Mouse (Mus musculus) left cerebral cortex, postnatal 4 days (tissue): Measurements from ENCODE around the gene Gtf2f2. TPM values are rescaled to one million over a fixed set of nuclear protein-coding genes. Genes with fewer than 3 reads are reported as not detected.
"Not testable (repeated sequence)": the region's sequence is repeated elsewhere in the genome, so short reads cannot be mapped to it uniquely, and the experiment has no call there.

Experiments used
- DNase-seq: peaks from one replicate; pipeline ENCODE4 v3.0.0-alpha.2; 2022
- intact Hi-C: fragments of 180-260 bp; cut with DNase I; formaldehyde crosslinking; loops from one replicate; pipeline ENCODE4 v1.15.1; 2025
- total RNA-seq, 2 experiments: library from RNA; stranded (reverse); gene quantifications; 2 replicates each; pipeline ENCODE4 v1.2.3; 2021

The Gtf2f2 gene
- total RNA-seq, 2 experiments from 2014 or later, result 33.8 to 38.3 TPM

DNA sequence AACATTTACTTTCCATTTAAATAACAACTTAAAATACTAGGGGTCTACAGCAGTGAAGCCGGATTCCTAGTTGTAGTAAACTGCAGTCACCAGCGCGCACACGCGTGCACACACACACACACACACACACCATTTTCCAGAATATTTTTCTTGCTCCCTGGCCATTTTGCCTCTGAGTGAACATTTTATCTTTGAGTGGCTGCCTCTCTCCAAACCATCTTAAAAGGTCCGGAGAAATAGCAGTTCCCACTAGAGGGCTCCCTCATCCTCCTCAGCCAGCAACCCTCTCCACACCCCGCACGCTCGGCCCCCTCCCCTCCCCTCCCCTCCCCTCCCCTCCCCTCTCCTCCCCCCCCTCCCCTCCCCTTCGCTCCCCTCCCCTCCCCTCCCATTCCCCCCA, 140.0 kb downstream of the Gtf2f2 start:
- DNase-seq, result peak; percentile 59

DNA sequence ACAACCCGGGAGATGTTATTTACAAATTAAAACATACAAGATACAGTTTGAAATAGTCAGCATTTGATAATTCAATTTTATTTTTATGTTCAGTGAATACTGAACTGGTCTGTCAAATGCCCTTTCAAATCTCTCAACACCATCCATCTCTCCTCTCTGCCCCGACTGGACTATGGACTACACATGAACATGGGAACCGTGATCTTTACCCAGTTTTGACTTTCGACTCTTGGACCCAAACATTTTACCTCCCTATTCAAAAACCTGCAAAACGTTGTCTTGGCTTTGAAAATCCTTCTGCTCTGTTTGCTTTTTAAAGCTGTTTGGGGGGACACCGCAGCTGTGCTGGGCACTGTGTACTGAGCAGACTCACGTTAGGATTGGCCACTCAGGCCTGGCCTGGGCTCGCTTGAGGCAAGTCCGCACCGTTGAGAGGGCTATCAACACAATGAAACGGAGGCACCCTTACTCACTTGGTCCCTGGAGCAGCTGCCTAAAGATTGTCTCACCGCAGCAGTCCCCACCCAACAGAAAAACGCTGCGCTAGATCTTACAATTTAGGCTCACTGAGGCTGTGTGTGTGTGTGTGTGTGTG, 140.8 kb downstream of the Gtf2f2 start:
- intact Hi-C loops, result loop anchor here (10.0 kb wide), 1 partner anchor 95 kb away; no protein-coding TSS in a partner anchor
- no peak for DNase-seq

More for the DNA sequence above, 140.0 kb downstream of the Gtf2f2 start:
- intact Hi-C loops, result loop anchor here (10.0 kb wide), 1 partner anchor 94 kb away; no protein-coding TSS in a partner anchor

DNA sequence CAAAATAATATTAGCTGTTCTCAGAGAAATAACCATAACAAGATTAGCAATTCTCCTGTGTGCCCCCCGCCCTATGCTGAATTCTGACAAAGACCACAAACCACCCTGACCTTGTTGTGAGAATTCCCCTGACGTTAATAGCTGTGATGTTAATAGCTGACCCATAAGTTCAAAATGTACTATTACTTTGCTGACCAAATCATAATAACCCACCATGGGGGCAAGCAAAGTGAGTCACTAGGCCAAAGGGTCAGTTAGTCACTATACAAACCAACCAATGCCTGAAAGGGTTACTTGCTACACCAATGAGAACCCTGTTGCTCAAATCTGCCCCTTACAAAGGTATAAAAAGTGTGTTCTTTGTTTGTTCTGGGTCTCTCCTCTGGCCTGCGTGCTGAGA, 142.6 kb downstream of the Gtf2f2 start:
- intact Hi-C loops, DNase-seq: not testable (repeated sequence)

DNA sequence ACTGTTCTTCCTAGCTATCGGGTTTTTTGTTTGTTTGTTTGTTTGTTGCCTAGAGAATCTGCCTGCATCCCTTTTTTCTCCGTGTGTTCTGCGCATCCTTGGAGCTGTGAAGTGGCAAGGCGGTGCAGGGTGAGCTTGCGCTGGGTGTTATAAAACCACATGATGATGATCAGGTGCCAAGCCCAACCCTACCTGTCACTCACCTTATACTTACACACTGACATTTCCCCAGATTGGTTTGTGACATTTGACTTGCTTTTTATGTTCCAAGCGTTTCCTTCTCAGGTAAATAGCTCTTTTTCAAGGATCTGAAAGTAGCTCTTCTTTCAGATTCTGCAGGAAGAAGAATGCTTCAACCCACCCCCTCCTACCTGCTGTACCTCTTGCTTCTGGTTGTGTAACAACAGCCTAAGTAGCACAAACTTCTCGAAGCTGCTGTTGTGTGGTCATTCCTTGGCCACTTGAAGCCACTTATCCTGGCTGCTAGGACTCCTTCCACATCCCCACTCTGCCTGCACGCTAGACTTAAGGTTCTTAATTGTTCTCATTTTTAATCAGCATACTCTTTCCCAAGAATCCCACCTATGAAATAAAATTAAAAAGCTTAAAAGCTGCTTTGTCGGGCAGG, 143.8 kb downstream of the Gtf2f2 start:
- no peak for DNase-seq
- intact Hi-C loops, result no loop called here

DNA sequence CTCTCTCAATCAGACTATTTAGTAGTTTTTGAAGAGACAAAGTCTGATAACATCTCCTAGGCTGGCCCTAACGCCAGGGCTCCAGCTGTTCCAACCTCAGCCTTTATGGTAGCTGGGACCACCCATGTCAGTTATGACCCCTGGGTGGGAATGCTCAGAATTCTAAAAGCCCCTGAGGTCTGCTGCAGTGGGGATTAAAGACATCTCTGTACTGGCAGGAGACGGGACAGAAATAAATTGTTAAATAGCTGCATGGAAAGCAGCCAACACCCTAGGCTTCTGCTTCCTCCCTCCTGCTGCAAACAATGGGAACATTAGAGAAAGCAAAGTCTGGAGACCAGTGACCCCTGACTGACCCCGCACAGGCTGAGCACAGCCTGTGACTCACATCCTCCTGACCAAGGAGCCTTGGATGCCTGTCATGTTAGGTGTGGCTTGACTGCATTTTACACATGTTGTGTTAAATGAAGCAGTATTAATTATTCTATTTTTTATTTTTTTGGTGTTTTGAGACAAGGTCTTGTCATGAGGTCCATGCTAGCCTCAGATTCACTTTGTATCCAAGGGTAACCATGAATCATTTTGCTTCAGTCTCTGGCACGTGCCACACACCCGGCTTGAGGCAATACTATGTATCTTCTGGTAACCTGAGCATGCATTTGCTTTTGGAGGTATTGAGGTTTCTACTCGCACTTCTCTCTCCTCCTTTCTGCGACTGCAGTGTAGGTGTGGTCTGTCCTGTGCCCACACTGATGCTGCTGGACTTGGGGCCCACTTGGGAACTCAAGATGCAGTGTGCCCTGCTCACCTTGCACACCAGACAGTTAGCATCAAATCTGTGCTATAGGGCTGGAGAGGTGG, 146.9 kb downstream of the Gtf2f2 start:
- intact Hi-C loops, result no loop called here
- no peak for DNase-seq

DNA sequence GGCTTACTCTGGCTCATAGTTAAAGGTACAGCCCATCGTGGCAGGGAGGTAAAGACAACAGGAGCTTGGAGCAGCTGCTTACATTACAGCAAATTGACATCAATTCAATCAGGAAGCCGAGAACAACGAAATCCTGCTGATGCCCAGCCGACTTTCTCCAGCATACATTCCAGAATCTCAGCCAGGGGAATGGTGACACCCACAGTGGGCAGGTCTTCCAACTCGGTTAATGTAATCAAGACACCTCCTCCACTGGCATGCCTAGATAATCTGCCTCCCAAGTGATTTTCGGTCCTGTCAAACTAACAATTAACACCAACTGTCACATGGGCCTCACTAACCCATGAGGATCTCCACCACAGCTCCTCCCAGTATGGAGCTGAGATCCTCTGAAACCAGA, 148.0 kb downstream of the Gtf2f2 start:
- intact Hi-C loops, result no loop called here
- DNase-seq, result no peak

DNA sequence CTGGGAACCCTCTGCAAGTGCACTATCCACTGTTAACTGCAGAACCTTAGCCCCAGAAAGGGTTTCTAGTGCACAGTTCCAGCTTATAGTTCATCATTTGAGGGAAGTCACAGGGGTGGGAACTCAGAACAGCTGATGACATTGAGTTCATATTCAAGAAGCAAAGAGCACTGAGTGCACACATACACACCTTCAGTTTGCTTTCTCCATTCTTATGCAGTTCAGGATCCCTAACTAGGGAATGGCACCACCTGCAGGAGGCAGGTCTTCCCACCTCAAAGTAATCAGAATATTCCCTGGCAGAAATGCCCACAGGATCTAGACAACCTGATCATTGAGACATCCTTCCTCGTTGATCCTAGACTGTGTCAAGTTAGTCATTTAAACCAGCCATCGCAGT, 151.0 kb downstream of the Gtf2f2 start:
- no peak for DNase-seq
- intact Hi-C loops, result no loop called here

DNA sequence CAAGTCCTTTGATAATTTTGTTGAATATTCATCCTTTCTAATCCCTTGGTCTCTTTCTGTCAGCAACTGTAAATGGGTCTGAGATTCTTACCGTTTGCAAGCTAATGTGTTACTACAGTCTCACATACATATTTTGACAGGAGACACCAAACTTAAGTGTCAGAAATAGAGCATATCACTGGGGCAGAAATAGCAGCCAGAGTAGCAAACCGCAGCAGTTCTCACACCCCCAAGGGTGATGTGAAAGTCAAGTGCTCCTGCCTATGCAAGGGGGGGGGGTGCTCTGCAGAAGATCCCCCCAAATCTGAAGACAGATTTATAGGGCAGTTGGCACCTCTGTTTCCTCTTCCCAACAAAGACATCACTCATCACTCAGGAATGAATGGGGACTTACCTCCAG, 152.5 kb downstream of the Gtf2f2 start:
- intact Hi-C loops, result no loop called here
- DNase-seq, result no peak

DNA sequence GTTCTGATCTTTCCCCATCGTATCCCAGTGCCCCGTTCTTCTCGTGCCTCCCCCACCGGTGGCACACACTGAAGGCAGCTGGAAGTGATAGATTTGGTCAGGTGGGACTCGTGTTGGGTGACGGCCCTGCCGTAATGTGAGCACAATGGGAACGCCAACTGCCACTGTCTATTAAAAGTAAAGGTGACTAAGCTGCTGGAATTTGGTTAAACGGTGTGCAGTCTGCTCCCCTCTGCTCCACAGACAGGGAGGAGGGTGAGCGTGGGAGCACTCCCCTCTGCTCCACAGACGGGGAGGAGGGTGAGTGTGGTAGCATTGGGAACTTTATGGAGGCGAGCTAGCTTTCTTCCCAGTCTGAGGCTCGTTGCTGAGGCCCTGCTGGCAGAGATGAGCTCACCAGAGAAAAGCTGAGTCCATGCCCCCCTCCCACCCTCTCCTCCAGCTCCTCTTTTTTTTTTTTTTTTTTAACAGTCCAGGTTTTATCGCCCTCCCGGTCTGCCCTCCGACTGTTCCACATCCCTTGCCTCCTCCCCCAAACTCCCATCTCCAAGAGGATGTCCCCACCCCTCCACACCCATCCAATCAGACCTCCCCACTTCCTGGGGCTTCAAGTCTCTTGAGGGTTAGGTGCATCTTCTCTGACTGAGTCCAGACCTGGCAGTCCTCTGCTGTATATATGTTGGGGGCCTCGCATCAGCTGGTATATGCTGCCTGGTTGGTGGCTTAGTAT, 155.2 kb downstream of the Gtf2f2 start:
- DNase-seq, result no peak
- intact Hi-C loops, result no loop called here

DNA sequence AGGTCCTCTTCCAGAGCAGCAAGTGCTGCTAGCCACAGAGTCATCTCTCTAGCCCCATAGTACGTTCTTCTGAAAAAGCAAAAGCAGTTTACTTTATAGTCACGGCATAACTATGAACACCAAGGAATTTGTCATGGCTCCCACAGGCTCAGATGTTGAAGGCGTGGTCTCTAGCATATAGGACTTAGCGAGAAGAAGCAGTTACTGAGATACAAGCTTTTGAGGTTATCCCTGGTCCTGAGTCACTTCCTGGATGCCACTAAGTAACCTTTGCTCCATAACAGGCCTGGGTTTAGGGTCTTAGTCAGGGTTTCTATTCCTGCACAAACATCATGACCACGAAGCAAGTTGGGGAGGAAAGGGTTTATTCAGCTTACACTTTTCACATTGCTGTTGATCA, 158.6 kb downstream of the Gtf2f2 start:
- no peak for DNase-seq
- intact Hi-C loops, result no loop called here

DNA sequence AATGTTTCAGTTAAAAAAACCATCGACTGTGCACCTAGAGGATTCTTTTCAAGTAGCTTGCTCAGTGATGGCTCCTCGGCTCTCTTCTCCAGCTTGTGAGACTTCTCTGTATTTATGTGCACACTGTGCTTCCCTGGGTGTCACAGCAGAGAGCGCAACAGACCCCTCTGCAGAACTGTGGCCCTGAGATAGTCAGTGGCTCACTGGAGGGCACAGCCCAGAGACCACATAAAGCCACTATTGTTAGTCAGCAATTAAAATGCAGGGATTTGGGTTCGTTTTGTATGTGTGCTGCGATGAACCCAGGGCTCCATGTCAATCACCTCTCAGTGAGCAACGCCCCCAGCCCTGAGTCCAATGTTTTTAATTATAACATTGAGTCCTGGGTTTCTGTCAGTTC, 159.8 kb downstream of the Gtf2f2 start:
- intact Hi-C loops, result no loop called here
- no peak for DNase-seq

DNA sequence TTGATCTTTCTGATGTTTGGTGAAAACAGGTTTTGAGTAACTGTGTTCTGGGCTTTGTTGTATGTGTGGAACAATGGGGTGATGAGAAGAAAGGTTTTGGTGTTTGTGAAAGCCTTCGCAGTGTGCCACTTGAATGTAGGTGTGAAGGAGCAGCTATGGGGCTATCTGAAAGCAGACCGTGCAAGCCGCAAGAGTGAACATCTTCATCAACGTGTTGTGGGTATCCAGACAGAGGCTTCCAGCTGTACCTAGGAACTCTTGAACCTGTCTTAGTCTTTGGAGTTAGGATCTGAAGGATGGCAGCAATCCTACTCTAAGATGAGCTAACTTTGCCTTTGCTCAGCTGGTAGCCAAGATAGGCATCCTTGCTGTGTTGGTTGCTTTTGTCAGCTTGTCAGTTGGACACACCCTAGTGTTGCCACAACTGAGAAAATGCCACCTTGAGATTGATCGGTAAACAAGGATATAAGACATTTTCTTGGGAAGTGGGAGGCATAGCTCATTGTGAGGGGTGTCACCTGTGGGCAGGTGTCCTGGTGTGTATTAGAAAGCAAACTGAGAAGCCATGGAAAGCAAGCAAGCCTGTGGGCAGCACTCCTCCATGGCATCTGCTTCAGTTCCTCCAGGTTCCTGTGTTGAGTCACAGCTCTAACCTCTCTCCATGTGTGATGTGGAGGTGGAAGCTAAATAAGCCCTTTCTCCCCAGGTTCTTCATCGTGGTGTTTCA, 160.7 kb downstream of the Gtf2f2 start:
- DNase-seq, result no peak

DNA sequence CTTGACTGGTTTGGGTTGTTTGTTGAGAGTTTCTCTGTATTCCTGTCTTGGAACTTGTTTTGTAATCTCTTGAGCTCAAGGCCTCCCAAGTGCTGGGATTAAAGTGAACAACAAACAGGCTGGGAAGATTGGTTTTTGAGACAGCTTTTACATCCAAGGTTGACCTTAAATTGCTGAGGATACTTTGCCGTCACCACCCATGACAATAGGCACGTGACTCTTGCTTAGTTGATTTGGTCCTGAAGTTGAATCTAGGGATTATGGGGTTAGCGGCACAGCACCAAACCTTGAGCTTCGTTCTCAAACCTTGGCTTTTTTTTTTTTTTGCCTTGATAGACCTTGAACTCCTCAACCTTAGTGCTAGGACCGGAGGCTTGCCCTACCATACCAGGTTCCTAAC, 161.4 kb downstream of the Gtf2f2 start:
- intact Hi-C loops, result no loop called here

More for the DNA sequence above, 160.7 kb downstream of the Gtf2f2 start:
- intact Hi-C loops, result no loop called here

DNA sequence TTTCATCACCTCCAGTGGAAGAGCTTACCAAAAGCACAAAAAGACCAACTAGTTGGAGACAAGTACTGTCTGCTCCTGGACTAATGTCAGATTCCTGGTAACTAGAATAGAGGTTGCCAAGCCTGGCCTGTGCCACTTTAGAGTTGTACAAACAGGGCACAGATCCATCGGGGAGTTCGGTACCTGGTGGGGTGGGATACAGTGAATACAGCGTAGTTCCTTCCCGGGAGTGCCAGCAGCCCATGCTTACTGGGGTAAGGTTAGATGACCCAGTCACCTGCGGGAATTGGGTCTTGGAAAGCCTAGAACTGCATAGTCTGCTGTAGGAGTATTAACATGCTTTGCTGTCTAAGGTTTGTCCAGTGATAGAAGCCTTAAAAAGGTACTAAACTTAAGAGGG, 162.2 kb downstream of the Gtf2f2 start:
- DNase-seq, result no peak
- intact Hi-C loops, result no loop called here

More for the DNA sequence above, 161.4 kb downstream of the Gtf2f2 start:
- DNase-seq, result no peak

DNA sequence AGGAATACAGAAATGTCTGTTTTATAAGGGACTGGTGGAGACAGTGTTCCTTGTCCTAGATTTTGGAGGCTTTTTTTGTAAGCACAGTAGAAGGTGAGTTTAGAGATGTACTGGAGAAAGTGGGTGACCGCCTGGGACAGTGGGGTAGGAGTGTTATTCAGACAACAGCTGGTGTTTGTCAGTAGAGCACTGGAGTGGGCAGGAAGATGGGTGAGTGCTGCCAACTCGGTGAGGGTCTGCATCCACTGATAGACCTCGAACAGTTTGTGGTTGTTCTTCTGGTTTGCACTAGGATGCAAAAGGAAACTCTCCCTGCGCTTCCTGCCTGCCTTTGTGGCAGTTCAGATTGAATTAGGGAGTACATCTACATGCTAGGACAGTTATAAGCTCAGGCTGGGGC, 163.0 kb downstream of the Gtf2f2 start:
- intact Hi-C loops, result no loop called here
- DNase-seq, result no peak

Other genes starting within 250 kb of the Gtf2f2 start
- 10 to 100 TPM; 19.4 to 23.9 TPM for gene Slc25a30, start 223.8 kb downstream of the Gtf2f2 start, total RNA-seq
- 1,000 to 10,000 TPM; 1,734 to 1,903 TPM for gene Tpt1, start 165.8 kb downstream of the Gtf2f2 start, total RNA-seq
- gene Kctd4, start 55.9 kb downstream of the Gtf2f2 start, total RNA-seq, result 10 to 100 TPM; 19.2 to 23.4 TPM
- 10 to 100 TPM; 20.3 to 21.1 TPM for gene Gpalpp1, start 99.9 kb upstream of the Gtf2f2 start, total RNA-seq
- gene Nufip1, start 100.0 kb upstream of the Gtf2f2 start, total RNA-seq, result 10 to 100 TPM; 10.0 to 11.6 TPM